Mouse (Mus musculus) MEL-GATA-1-ER (cell line): ENCODE data around the gene Olfr1283.
"Not testable (repeated sequence)": the region's sequence is repeated elsewhere in the genome, so short reads cannot be mapped to it uniquely, and the experiment has no call there.

ENCODE experiments used
- DNase-seq: peaks from one replicate; pipeline ENCODE4 v3.0.0-alpha.2; 2012; ENCODE audit warnings: low read depth; ENCODE audit errors: extremely low read depth

The Olfr1283 gene

DNA sequence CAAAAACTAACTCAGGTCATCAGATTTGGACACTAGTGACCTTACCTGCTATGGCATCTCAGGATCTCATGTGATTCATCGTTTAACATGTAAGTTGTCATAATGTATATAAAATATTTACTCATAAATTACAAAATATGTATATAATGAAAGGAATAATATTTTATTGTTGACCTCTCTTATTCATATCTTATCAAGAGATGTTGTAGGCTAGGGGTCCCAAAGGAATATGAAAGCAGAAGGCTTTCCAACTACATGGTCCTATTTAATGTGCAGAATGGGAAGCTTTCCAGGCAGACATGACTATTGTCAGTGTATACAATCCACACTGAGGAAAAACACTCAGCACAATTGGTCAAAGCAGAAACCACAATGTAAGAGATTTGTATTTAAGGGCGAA is at the start of gene Olfr1283:
Gene Olfr1283 (plus strand): TSS at position 301 of the 400 bp plus-strand sequence.
- DNase-seq = no peak

- no peak for DNase-seq
Measured at GRCm38 (mm10) chr2:111326220-111326619, 40.4 kb upstream of the Olfr1283 start, which contains the start of gene Olfr1281. Olfr1281 (plus strand) TSS chr2:111326520.

- not testable (repeated sequence) for DNase-seq
Measured at GRCm38 (mm10) chr2:111333721-111334120, 32.9 kb upstream of the Olfr1283 start.

GRCm38 (mm10) chr2:111335976-111336375 is 30.6 kb upstream of the Olfr1283 start, which contains the start of gene Olfr1282:
Olfr1282 (minus strand) TSS chr2:111336076.
- DNase-seq = no peak

DNA sequence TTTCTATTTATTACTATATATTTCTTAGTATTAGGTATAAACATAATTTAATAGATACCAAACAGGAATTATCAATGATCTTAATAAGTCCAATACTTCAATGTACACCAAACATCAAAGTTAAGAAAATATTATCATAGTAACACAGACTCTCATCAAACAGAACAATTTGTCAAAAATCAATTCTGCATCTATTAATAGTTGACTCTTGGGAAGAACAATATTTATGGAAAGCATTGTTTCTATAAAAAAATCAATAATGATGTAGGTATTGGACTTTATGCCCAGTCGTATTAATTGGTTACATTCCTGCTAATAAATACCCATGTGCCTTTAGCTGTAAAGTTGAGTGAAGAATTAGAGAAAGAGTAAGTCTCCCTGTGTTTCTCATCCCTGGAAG is 8.6 kb downstream of the Olfr1283 start, which contains the start of gene Olfr1284:
Gene Olfr1284 (plus strand): TSS at position 301 of the 400 bp plus-strand sequence.
- no peak for DNase-seq
